Mouse (Mus musculus) liver, embryonic 11.5 days (tissue): ENCODE results near the gene D5Ertd579e. TPM values are rescaled to one million over a fixed set of nuclear protein-coding genes. Genes with fewer than 3 reads are reported as not detected.

Experiments
- ATAC-seq: fragments of 200-750 bp; cut with Nextera tagmentation; replicated peaks from 2 replicates; pipeline ENCODE4 v1.8.0; 2017; ENCODE audit warnings: moderate number of reproducible peaks, mild to moderate bottlenecking, moderate TSS enrichment, moderate library complexity; ENCODE audit not compliant: low FRiP score
- DNase-seq: peaks from one replicate; pipeline ENCODE4 v3.0.0-alpha.2; 2017; ENCODE audit warnings: low spot score
- H3K27ac ChIP-seq: fragments of 300-500 bp; sonication (generic); 2 replicates; pipeline ENCODE4 v1.5.1; 2014; ENCODE audit warnings: mild to moderate bottlenecking, low read depth, low read length, control low read depth
- H3K27me3 ChIP-seq: fragments of 300-500 bp; sonication (generic); replicated peaks from 2 replicates; pipeline ENCODE4 v1.6.1; 2014; ENCODE audit warnings: low read length, mixed read lengths; ENCODE audit not compliant: control insufficient read depth, insufficient read depth
- H3K36me3 ChIP-seq: fragments of 300-500 bp; sonication (generic); 2 replicates; pipeline ENCODE4 v1.6.1; 2014; ENCODE audit warnings: mild to moderate bottlenecking, low read length, moderate library complexity, mixed read lengths; ENCODE audit not compliant: control insufficient read depth, insufficient read depth
- H3K4me1 ChIP-seq: fragments of 300-500 bp; sonication (generic); replicated peaks from 2 replicates; pipeline ENCODE4 v1.6.1; 2014; ENCODE audit warnings: low read length, mixed read lengths; ENCODE audit not compliant: control insufficient read depth, insufficient read depth
- H3K4me2 ChIP-seq: fragments of 300-500 bp; sonication (generic); 2 replicates; pipeline ENCODE4 v1.6.1; 2014; ENCODE audit warnings: mild to moderate bottlenecking, control low read depth, moderate library complexity
- H3K4me3 ChIP-seq: fragments of 300-500 bp; sonication (generic); 2 replicates; pipeline ENCODE4 v1.5.1; 2014; ENCODE audit warnings: low read depth, low read length, control low read depth
- H3K9ac ChIP-seq: fragments of 300-500 bp; sonication (generic); 2 replicates; pipeline ENCODE4 v1.6.1; 2014; ENCODE audit warnings: low read depth, low read length, control low read depth
- H3K9me3 ChIP-seq: fragments of 300-500 bp; sonication (generic); 2 replicates; pipeline ENCODE4 v1.6.1; 2016; ENCODE audit warnings: low read length, inconsistent platforms, mixed read lengths; ENCODE audit not compliant: control insufficient read depth
- WGBS: fragments of 180-500 bp; shearing (Covaris S2); extraction: QIAGEN DNeasy Blood & Tissue Kit; methylation state at CpG from one replicate; pipeline ENCODE4 v1.1.7; 2014; 5-methylcytosine and 5-hydroxymethylcytosine counted together
- polyA plus RNA-seq: library from polyadenylated mRNA; unstranded; fragments of >200 nt; fragmentation: Nextera tagmentation; extraction: Ambion mirVana; gene quantifications from 2 replicates; pipeline ENCODE4 v1.2.1, GENCODE M21; 2014

The D5Ertd579e gene
- polyA plus RNA-seq, 1 experiment from 2014 or later, result 19.3 TPM

DNA sequence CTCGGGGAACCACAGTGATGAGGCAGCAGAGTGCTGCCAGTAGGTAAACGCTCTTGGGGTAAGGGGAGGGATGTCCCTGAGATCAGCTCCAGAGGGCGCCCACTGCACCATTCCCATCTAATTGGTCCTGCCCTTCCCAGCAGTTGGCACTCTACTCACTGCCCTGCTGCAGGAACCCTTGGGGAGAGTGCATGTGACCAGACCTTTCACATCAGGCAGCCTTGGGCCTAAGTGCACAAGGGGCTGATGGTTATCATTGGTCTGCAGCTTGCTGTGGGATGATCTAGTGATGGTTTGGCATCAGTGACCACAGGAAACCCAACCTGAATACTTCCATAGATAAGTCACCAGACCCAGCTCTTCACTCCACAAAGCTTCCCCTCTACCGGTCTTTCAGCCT, 98.2 kb downstream of the D5Ertd579e start:
- Histone ChIP-seq H3K4me1 (peaks cover 14% of the 10 kb centered on the region), H3K27ac (no peak overlapping the region), H3K4me3 (no peak overlapping the region), H3K4me2 (no peak overlapping the region), H3K9ac (no peak overlapping the region), H3K27me3 (no peaks in the 10 kb centered on the region), H3K9me3 (no peaks in the 10 kb centered on the region), H3K36me3 (peaks cover 3% of the 10 kb centered on the region; the same call in 1 of the 2 replicates)
- WGBS, result 14% methylated on average over 4 of the region's 4 CpGs
- ATAC-seq (0 out of 2 replicates have a peak, but pooled peaks have one; percentile 37), DNase-seq (no peak)

DNA sequence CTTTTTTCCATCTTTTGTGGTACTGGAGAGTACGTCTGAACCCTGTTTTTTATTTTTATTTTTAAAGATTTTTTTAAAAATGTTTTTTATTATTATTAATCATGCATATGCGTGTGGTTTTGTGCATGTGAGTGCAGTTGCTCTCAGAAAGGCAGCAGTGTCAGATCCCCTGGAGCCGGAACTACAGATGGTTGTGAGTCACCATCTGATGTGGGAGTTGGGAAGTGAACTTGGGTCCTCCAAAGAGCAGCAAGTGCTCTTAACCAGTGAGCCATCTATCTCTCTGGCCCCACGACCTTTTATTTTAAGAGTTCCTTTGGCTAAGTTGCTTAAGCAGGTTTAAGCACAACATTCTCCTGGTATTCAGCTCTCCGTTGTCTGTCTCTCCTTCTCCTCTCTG, 99.6 kb downstream of the D5Ertd579e start:
- ATAC-seq (no peak), DNase-seq (no peak)
- H3K27ac ChIP-seq, result no peak overlapping the region
- H3K9ac ChIP-seq, result no peak overlapping the region
- no peak overlapping the region for H3K4me2 ChIP-seq
- H3K9me3 ChIP-seq, result no peaks in the 10 kb centered on the region
- H3K4me3 ChIP-seq, result no peak overlapping the region
- 59% methylated on average over 5 of the region's 5 CpGs for WGBS
- no peaks in the 10 kb centered on the region for H3K27me3 ChIP-seq
- 0 out of 2 replicates have a peak, but pooled peaks cover 2% of the 10 kb centered on the region for H3K36me3 ChIP-seq
- H3K4me1 ChIP-seq, result peaks cover 14% of the 10 kb centered on the region

DNA sequence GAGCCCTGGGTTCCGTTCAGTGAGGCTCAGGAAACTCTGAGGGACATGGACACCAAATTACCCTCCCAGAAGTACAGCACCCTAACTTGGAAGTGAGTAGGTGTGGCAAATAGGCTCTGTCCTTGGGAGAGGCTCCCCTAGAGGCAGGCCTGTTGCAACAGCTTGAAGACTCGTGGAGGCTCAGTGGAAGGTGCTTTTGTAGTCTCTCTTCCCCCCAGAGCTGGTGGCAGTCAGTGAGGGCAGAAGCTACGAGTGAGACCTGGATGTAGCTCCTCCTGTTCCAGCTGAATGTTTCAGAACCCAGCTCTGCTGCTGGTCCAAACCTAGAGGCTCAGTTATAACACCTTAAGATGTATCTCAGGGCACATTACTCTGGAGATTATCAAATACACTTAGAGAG, 100.7 kb downstream of the D5Ertd579e start:
- no peak overlapping the region for H3K4me2 ChIP-seq
- no peaks in the 10 kb centered on the region for H3K9me3 ChIP-seq
- no peak for DNase-seq
- no peak overlapping the region for H3K9ac ChIP-seq
- ATAC-seq, result peak; percentile 24; the same call in 1 of the 2 replicates
- no peaks in the 10 kb centered on the region for H3K27me3 ChIP-seq
- WGBS, result 25% methylated on average over 3 of the region's 3 CpGs
- H3K36me3 ChIP-seq, result no peaks in the 10 kb centered on the region
- H3K4me3 ChIP-seq, result no peak overlapping the region
- H3K4me1 ChIP-seq, result peaks cover 14% of the 10 kb centered on the region
- no peak overlapping the region for H3K27ac ChIP-seq

DNA sequence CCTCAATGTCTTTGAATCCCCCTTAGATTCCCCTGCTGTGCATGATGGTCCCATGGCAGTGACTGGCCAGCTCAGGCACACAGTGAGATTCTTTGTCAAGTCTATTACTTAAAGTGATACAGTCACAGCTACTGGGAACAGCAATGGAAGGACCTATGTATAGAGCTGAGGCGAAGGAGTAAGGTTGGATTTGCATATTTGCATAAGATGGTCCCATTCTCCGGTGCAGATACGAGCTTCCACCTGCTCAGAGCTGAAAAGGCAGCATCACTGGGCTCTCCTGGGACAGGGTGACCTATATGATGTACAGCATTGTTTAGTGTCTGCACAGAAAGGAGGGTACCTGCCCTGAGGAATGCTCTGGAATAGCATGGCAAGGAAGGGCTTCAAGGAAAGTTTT, 101.5 kb downstream of the D5Ertd579e start:
- H3K36me3 ChIP-seq, result no peaks in the 10 kb centered on the region
- no peak for ATAC-seq
- 81% methylated on average over 3 of the region's 3 CpGs for WGBS

DNA sequence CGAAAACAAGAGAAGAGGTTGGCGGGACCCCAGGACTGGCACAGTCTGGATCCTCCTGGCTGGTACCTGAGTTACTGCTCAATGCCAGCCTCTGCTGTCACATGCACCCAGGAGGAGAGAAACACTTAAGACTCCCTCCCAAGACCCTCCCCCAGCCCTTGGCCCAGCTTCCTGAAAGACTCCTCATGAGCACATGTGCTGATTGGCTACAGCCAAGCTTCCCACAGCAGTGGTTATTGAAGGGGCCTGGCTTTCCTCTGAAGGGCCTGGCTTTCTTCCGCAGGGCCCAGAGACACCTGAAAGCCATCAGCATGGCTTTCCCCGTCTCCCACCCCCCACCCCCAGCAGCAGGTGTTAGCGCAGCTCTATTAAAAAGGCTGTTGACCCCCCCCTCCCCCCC, 102.6 kb downstream of the D5Ertd579e start, which contains the start of gene Tbc1d14:
TSS of gene Tbc1d14 (minus strand) at position 101 of the 400 bp plus-strand sequence.
- Histone ChIP-seq H3K36me3 (no peaks in the 10 kb centered on the region), H3K27ac (no peak within 1 kb of the TSS), H3K4me2 (no peak within 1 kb of the TSS), H3K27me3 (no peaks in the 10 kb centered on the region), H3K4me1 (peaks cover 14% of the 10 kb centered on the region), H3K4me3 (no peak within 1 kb of the TSS), H3K9ac (no peak within 1 kb of the TSS), H3K9me3 (no peaks in the 10 kb centered on the region)
- ATAC-seq (no peak), DNase-seq (no peak)
- WGBS, result 73% methylated on average over 5 of the region's 5 CpGs

More for the DNA sequence above, 101.5 kb downstream of the D5Ertd579e start:
- H3K4me3 ChIP-seq, result no peak overlapping the region
- no peaks in the 10 kb centered on the region for H3K27me3 ChIP-seq
- H3K27ac ChIP-seq, result no peak overlapping the region
- no peaks in the 10 kb centered on the region for H3K9me3 ChIP-seq
- no peak for DNase-seq
- H3K4me1 ChIP-seq, result peaks cover 14% of the 10 kb centered on the region
- no peak overlapping the region for H3K9ac ChIP-seq
- H3K4me2 ChIP-seq, result no peak overlapping the region

DNA sequence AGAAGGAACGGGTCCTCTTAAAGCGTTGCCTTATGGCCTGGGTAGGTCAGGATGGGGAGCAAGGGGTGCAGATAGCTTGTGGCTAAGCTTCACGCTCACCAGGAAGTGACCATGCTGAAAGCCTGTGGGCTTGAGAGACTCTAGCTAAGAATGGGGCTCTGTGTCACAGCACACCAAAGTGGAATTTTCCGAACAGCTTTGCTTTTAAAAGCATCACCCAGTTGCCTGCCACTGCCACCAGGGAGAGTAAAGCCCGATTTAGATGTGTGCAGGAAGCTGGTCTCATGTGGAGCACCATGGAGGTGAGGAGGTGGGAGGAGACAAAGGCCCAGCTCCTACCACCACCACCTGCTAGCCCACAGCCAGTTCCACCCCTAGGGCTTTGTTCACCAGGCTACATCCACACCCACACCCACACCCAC, 105.3 kb downstream of the D5Ertd579e start:
- Histone ChIP-seq H3K9ac (no peak overlapping the region), H3K27me3 (no peaks in the 10 kb centered on the region), H3K4me3 (no peak overlapping the region), H3K4me1 (peaks cover 5% of the 10 kb centered on the region), H3K27ac (no peak overlapping the region), H3K4me2 (no peak overlapping the region), H3K36me3 (no peaks in the 10 kb centered on the region), H3K9me3 (no peaks in the 10 kb centered on the region)
- DNase-seq (no peak), ATAC-seq (no peak)
- 60% methylated on average over 5 of the region's 5 CpGs for WGBS

DNA sequence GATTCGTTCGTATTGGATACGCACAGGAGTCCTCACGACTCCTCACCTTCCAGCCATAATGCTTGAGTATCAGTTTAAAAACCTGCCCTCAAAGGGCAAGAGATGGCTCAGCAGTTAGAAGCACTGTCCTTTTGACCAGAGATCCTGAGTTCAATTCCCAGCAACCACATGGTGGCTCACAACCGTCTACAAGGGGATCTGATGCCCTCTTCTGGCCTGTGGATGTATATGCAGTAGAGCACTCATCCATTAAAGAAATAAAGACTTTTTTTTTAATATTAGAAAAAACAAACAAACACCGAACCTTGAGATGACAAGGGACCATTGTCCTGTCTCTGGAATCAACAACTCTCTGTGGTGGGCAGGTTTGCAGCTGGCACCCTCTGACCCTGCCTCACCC, 111.5 kb downstream of the D5Ertd579e start:
- Histone ChIP-seq H3K4me3 (no peak overlapping the region), H3K4me2 (no peak overlapping the region), H3K9ac (no peak overlapping the region), H3K27ac (no peak overlapping the region), H3K27me3 (no peaks in the 10 kb centered on the region), H3K4me1 (peaks cover 16% of the 10 kb centered on the region), H3K36me3 (no peaks in the 10 kb centered on the region), H3K9me3 (no peaks in the 10 kb centered on the region)
- ATAC-seq, result no peak
- no peak for DNase-seq
- 72% methylated on average over 6 of the region's 6 CpGs for WGBS

DNA sequence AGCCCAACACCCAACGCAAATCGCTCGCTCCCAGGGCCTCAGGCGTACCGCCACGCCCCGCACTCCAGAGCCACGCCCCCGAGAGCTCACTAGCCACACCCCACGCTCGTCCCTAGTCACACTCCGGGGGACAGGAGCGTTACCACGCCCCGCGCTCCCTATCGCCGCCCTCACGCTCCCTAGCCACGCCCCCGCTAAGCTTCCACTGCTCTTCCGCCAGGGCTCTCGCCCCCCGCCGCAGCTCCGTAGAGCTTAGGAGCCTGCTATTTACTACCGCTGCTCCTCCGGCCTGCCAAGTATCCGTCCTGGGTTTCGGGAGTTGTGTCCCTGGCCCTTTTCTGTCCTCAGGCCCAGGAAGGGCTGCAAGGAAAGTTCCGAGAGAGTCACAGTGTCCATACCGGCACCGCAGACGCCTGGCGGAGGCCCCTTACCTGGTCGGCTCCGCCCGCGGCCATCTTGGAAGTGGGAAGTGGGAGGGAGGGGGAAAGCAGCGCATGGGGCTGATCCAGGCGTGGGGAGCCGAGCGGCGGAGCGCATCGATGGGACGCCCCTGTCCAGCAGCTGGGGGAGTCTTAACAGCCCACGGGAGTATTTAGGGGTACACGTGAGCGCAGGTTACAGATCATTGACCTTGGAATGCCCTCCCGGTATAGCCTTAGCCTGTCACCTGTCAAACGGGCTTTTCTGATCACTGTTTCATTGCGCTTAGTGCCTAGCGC, 113.7 kb downstream of the D5Ertd579e start:
- 1% methylated on average over 54 of the region's 54 CpGs for WGBS
- Histone ChIP-seq H3K4me3 (peak overlapping the region; percentile 80), H3K4me1 (peaks cover 19% of the 10 kb centered on the region), H3K27ac (peak overlapping the region; percentile 66; the same call in 1 of the 2 replicates), H3K36me3 (no peaks in the 10 kb centered on the region), H3K9me3 (no peaks in the 10 kb centered on the region), H3K4me2 (peak overlapping the region; percentile 99), H3K27me3 (no peaks in the 10 kb centered on the region), H3K9ac (peak overlapping the region; percentile 72)
- peak; percentile 100 for DNase-seq
- ATAC-seq, result peak; percentile 97
